Mouse (Mus musculus) thymus, adult 2 months (tissue): ENCODE results near the gene 6430550D23Rik. TPM values are rescaled to one million over a fixed set of nuclear protein-coding genes. Genes with fewer than 3 reads are reported as not detected.

Experiments used
- DNase-seq: peaks from one replicate; pipeline ENCODE4 v3.0.0; 2021
- H3K27ac ChIP-seq: fragments of 200-500 bp; 2 replicates; pipeline ENCODE4 v1.5.1; 2012; ENCODE audit warnings: low read length, control low read depth; ENCODE audit not compliant: control insufficient read depth, insufficient read depth
- H3K27me3 ChIP-seq: fragments of 200-500 bp; 2 replicates; pipeline ENCODE4 v1.6.1; 2012; ENCODE audit warnings: mild to moderate bottlenecking, low read length, moderate library complexity, mixed read lengths; ENCODE audit not compliant: control insufficient read depth, insufficient read depth
- H3K36me3 ChIP-seq: fragments of 200-500 bp; 2 replicates; pipeline ENCODE4 v1.6.1; 2012; ENCODE audit warnings: mild to moderate bottlenecking, low read length, moderate library complexity; ENCODE audit not compliant: control insufficient read depth, insufficient read depth
- H3K4me1 ChIP-seq: fragments of 200-500 bp; replicated peaks from 2 replicates; pipeline ENCODE4 v1.6.1; 2012; ENCODE audit warnings: low read length; ENCODE audit not compliant: control insufficient read depth, insufficient read depth
- H3K4me3 ChIP-seq: fragments of 200-500 bp; 2 replicates; pipeline ENCODE4 v1.5.1; 2012; ENCODE audit warnings: mild to moderate bottlenecking, low read length, control low read depth, moderate library complexity; ENCODE audit not compliant: control insufficient read depth, insufficient read depth
- CTCF ChIP-seq: fragments of 200-500 bp; IDR thresholded peaks from 2 replicates; pipeline ENCODE4 v1.5.1; 2012; ENCODE audit warnings: mild to moderate bottlenecking, control low read depth, low read length, moderate library complexity, borderline replicate concordance; ENCODE audit not compliant: control insufficient read depth, poor library complexity, insufficient read depth; ENCODE audit errors: extremely low read depth
- POLR2A ChIP-seq: fragments of 200-500 bp; IDR thresholded peaks from 2 replicates; pipeline ENCODE4 v1.6.1; 2012; ENCODE audit warnings: mild to moderate bottlenecking, low read length, control low read depth, moderate library complexity; ENCODE audit not compliant: control insufficient read depth, poor library complexity, insufficient read depth; ENCODE audit errors: extremely low read depth
- WGBS: fragments of 180-500 bp; shearing (Covaris S2); methylation state at CpG from one replicate; pipeline ENCODE4 v1.1.7; 2018; 5-methylcytosine and 5-hydroxymethylcytosine counted together
- polyA plus RNA-seq: library from polyadenylated mRNA; depleted of rRNA; stranded (reverse); fragments of >200 nt; gene quantifications from 2 replicates; pipeline ENCODE4 v1.2.3, GENCODE M21; 2012

The 6430550D23Rik gene
- polyA plus RNA-seq, 1 experiment, result 4.2 TPM

GRCm38 (mm10) chr2:155959981-155960380 lies 47.8 kb downstream of the 6430550D23Rik start:
- no peak overlapping the region for H3K4me3 ChIP-seq
- WGBS, result 96% methylated on average over 5 of the region's 5 CpGs
- no peak for DNase-seq
- no peak overlapping the region for H3K27ac ChIP-seq
- no peaks in the 10 kb centered on the region for H3K27me3 ChIP-seq
- TF ChIP-seq CTCF, result no peak
- TF ChIP-seq POLR2A, result no peak
- H3K4me1 ChIP-seq, result no peaks in the 10 kb centered on the region
- peaks cover 8% of the 10 kb centered on the region for H3K36me3 ChIP-seq

- H3K4me3 ChIP-seq, result peak within 1 kb of the TSS; percentile 76
- no peaks in the 10 kb centered on the region for H3K27me3 ChIP-seq
- H3K4me1 ChIP-seq, result no peaks in the 10 kb centered on the region
- WGBS, result under 1% methylated on average over 59 of the region's 59 CpGs
- peak within 1 kb of the TSS; percentile 91 for H3K27ac ChIP-seq
- H3K36me3 ChIP-seq, result no peaks in the 10 kb centered on the region
- peak; percentile 65 for TF ChIP-seq POLR2A
- no peak for TF ChIP-seq CTCF
- peak; percentile 81 for DNase-seq
Measured at GRCm38 (mm10) chr2:155956134-155957059, 51.4 kb downstream of the 6430550D23Rik start, which contains the start of gene Cep250. Gene Cep250, plus strand, starts transcription at chr2:155956458.

- Histone ChIP-seq H3K27ac (no peak overlapping the region), H3K4me1 (no peaks in the 10 kb centered on the region), H3K27me3 (no peaks in the 10 kb centered on the region), H3K4me3 (no peak overlapping the region), H3K36me3 (no peaks in the 10 kb centered on the region)
- TF ChIP-seq POLR2A, result no peak
- TF ChIP-seq CTCF, result no peak
- DNase-seq, result peak; percentile 62
Measured at GRCm38 (mm10) chr2:155952006-155952405, 55.8 kb downstream of the 6430550D23Rik start.

GRCm38 (mm10) chr2:155949362-155949761 lies 58.4 kb downstream of the 6430550D23Rik start:
- no peak overlapping the region for H3K4me3 ChIP-seq
- no peaks in the 10 kb centered on the region for H3K4me1 ChIP-seq
- 89% methylated on average over 6 of the region's 6 CpGs for WGBS
- no peak for DNase-seq
- TF ChIP-seq POLR2A (no peak), CTCF (no peak)
- H3K27ac ChIP-seq, result no peak overlapping the region
- H3K27me3 ChIP-seq, result no peaks in the 10 kb centered on the region
- no peaks in the 10 kb centered on the region for H3K36me3 ChIP-seq

- H3K27me3 ChIP-seq, result no peaks in the 10 kb centered on the region
- H3K4me1 ChIP-seq, result no peaks in the 10 kb centered on the region
- no peak for DNase-seq
- H3K27ac ChIP-seq, result no peak overlapping the region
- no peak overlapping the region for H3K4me3 ChIP-seq
- no peak for TF ChIP-seq CTCF
- no peak for TF ChIP-seq POLR2A
- WGBS, result 61% methylated on average over 5 of the region's 5 CpGs
- no peaks in the 10 kb centered on the region for H3K36me3 ChIP-seq
Measured at GRCm38 (mm10) chr2:155947390-155948002, 60.3 kb downstream of the 6430550D23Rik start.

GRCm38 (mm10) chr2:155946499-155946898 lies 61.3 kb downstream of the 6430550D23Rik start:
- Histone ChIP-seq H3K4me3 (no peak overlapping the region), H3K4me1 (no peaks in the 10 kb centered on the region), H3K36me3 (no peaks in the 10 kb centered on the region), H3K27me3 (no peaks in the 10 kb centered on the region), H3K27ac (no peak overlapping the region)
- 79% methylated on average over 4 of the region's 4 CpGs for WGBS
- DNase-seq, result no peak
- TF ChIP-seq CTCF (no peak), POLR2A (no peak)

GRCm38 (mm10) chr2:155946069-155946468 lies 61.7 kb downstream of the 6430550D23Rik start:
- Histone ChIP-seq H3K27ac (no peak overlapping the region), H3K36me3 (no peaks in the 10 kb centered on the region), H3K27me3 (no peaks in the 10 kb centered on the region), H3K4me1 (no peaks in the 10 kb centered on the region), H3K4me3 (no peak overlapping the region)
- TF ChIP-seq POLR2A (no peak), CTCF (peak; percentile 67; the same call in 1 of the 2 replicates)
- 5% methylated on average over 7 of the region's 7 CpGs for whole genome bisulfite sequencing
- DNase-seq, result peak; percentile 65
